Mouse (Mus musculus): ENCODE measurements around the gene Chrna4. TPM values are rescaled to one million over a fixed set of nuclear protein-coding genes. Genes with fewer than 3 reads are reported as not detected.

Chrna4 gene
- total RNA-seq, 2 experiments from 2014 or later: 36.3 to 45.4 TPM

DNA sequence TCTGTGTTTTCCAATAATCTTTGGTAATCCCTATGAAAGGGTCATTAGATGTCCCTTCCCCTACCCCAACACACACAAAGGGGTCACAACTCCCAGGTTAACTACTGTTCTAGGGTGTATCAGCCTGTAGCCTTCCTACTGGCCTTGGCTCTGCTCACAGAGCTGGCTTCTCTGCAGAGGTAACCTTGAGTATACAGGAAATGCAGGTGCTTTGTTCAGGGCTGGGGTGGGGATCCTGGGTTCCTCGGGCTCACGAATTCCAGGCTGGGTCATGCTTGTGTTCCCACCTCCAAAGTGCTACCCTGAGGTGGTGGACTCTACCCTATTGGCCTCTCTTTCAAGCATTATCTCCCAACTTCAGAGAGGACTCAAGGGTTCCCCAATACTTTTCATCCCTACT is 57.7 kb downstream of the Chrna4 start:
- no peak for DNase-seq (ENCODE audit: low spot score in 2 of 2)
- intact Hi-C loops (cut with DNase I): no loop called here

DNA sequence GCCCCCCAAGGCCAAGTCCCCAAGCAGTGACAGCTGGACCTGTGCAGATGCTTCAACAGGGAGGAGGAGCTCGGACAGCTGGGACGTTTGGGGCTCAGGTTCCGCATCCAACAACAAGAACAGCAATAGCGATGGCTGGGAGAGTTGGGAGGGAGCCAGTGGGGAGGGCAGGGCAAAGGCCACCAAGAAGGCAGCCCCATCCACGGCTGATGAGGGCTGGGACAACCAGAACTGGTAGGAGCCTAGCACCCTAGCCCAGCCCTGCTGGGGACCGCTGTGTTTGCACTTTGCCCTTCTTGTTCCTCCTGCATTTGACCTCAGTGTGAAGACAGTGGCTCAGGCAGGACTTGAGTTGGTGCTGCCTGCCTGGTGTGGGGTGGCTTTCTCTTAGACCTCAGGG is 62.2 kb downstream of the Chrna4 start:
- DNase-seq (ENCODE audit: low spot score in 2 of 2): no peak
- intact Hi-C loops (cut with DNase I): no loop called here

Other genes with a start within 250 kb of the Chrna4 start
- 10 to 100 TPM; 54.1 to 56.8 TPM for gene Ythdf1, start 122.6 kb downstream of the Chrna4 start, total RNA-seq (2021)
- gene Birc7, start 114.5 kb downstream of the Chrna4 start, total RNA-seq (2021): not detected
- 10 to 100 TPM; 35.9 to 45.2 TPM for gene Nkain4, start 88.8 kb downstream of the Chrna4 start, total RNA-seq (2021)
- gene Arfgap1, start 76.3 kb downstream of the Chrna4 start, total RNA-seq (2021): 100 to 1,000 TPM; 141 to 151 TPM
- gene Col20a1, start 57.0 kb downstream of the Chrna4 start, total RNA-seq (2021): 1 to 10 TPM; 1.3 to 2.1 TPM
- gene Kcnq2, start 91.8 kb upstream of the Chrna4 start, total RNA-seq (2021): 100 to 1,000 TPM; 225 to 264 TPM
- gene Eef1a2, start 113.5 kb upstream of the Chrna4 start, total RNA-seq (2021): 1,000 to 10,000 TPM; 1,312 to 1,553 TPM
- gene Ppdpf, start 143.7 kb upstream of the Chrna4 start, total RNA-seq (2021): 10 to 100 TPM; 88.3 to 97.9 TPM
- not detected for gene Ptk6, start 159.2 kb upstream of the Chrna4 start, total RNA-seq (2021)
- under 1 TPM; 0.25 to 0.50 TPM for gene Srms, start 169.6 kb upstream of the Chrna4 start, total RNA-seq (2021)
- not detected for gene Fndc11, start 176.5 kb upstream of the Chrna4 start, total RNA-seq (2021)
- 1 to 10 TPM; 1.7 to 3.6 TPM for gene Helz2, start 198.5 kb upstream of the Chrna4 start, total RNA-seq (2021)
- 10 to 100 TPM; 20.1 to 23.4 TPM for gene Gmeb2, start 244.5 kb upstream of the Chrna4 start, total RNA-seq (2021)